Mouse (Mus musculus): ENCODE data around the gene Chrd.

DNA sequence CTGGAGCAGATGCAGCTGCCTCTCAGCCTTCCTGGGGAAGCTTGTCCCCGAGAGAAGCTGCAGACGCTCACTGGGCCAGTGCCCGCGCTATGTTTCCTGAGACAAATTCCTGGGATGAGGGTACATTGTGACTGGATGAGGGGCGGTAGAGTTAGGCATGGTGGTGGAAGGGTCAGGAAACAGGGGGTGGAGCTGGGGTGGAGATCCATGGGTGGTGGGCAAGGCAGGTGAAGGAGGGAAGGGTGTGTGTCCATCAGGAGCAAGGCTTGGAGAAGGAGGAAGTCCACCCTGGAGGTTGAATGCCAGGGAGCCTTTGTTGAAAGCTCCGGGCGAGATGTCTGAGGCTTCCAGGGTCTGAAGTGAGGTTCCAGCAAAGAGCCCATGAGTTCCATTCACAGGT, 7.6 kb upstream of the Chrd start:
- TF ChIP-seq POLR2A (IDR thresholded peaks at IDR 0.05; ENCODE audit: borderline replicate concordance, control insufficient read depth, low read depth, low read length) (no peak), CTCF (IDR thresholded peaks at IDR 0.05; ENCODE audit: control insufficient read depth, insufficient read depth, low read length) (no peak)
